Mouse (Mus musculus) left cerebral cortex, adult 11 months (tissue): ENCODE measurements around the gene Pom121l2.

Experiments
- DNase-seq: peaks from one replicate; pipeline ENCODE4 v3.0.0; 2022; ENCODE audit warnings: low spot score

Pom121l2 gene

DNA sequence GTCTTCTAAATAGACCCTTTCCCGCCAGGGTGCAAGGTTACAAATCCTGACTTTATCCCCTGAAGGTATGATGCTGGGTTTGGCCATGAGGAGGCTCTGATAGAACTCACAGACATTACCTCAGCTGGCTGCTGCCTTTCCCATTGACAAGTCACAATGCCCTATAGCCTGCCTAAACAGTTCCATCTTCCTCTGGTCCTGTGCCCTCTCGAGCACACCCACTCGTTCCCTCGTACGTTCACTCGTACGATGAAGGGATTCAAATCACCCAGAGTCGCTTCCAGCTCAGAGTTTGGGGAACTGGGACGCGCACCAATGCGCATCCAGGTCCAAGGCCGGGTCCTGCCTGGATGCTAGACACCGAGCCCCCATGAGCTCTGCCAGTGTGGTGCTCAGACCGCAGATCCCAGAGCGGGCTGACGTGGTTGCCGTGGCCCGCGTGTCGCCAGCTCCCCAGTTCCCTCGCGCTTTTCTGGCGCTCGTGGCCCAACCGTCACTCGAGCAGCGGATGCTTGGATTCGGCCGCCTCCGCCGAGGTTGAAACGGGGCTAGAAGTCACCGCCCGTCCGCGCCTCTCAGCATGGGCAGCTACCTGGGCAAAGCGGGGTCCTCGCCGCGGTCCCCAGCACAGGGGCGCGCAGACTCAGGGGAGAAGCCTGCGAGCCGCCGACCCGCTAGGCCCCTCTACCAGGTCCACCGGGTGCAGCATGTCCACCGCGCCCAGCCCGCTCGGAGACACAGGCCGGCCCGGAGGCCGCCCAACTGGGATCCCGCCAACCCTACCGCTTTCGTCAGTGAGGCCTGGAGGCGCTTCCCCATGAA is at the start of gene Pom121l2:
Gene Pom121l2 (plus strand): TSS at position 214 of the 822 bp plus-strand sequence.
- DNase-seq = no peak

DNA sequence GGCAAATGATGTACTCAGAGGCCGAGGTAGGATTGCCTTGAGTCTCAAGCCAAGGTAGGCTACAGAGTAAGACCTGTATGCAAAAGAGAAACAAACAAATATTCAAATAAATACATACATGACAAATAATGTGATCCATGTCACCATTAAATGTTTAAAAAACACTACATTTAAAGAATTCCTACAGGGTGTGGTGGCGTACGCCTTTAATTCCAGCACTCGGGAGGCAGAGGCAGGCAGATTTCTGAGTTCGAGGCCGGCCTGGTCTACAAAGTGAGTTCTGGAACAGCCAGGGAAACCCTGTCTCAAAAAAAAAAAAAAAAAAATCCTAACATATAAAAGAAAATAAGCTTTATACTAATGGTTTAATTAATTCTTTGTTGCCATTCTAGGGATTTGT is 49.3 kb upstream of the Pom121l2 start:
- no peak for DNase-seq

DNA sequence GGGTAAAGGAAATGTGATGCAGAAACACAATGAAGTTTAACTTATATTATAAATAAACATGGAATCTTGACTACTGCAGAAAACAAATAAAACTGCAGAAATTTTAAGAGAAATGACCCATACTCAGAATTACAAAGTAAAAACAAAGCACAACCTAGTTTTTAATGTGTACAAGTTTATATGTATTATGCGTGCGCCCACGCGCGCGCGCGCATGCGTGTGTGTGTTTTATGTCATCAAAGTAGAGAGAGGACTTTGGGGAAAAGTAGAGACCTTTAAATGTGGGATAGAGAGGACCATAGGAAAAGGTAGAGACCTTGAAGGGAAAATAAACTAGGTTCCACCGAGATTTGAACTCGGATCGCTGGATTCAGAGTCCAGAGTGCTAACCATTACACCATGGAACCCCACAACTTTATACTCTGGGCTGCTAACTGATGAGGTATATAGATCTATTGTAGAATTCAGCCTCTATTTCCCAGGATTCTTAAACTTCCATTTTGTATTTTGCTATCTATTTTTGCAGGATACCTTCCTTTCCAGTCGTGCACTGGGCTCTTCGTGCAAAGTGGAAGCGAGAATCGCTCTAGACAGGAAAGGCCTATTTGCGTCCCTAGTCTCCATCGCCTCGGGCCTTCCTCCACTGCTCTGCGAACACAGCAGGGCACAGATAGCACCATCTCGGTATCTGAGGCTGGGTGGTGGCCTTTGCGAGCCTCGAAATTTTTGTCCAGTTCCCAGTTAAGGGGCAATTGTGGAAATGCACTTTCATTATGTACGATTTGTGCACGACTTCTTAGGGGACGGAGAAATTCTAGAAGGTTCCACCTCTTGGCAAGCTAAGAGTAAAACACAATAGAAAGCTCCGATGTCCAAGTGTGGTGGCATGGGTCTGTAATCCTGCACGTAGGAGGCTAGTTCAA is 47.1 kb upstream of the Pom121l2 start:
- DNase-seq = no peak

DNA sequence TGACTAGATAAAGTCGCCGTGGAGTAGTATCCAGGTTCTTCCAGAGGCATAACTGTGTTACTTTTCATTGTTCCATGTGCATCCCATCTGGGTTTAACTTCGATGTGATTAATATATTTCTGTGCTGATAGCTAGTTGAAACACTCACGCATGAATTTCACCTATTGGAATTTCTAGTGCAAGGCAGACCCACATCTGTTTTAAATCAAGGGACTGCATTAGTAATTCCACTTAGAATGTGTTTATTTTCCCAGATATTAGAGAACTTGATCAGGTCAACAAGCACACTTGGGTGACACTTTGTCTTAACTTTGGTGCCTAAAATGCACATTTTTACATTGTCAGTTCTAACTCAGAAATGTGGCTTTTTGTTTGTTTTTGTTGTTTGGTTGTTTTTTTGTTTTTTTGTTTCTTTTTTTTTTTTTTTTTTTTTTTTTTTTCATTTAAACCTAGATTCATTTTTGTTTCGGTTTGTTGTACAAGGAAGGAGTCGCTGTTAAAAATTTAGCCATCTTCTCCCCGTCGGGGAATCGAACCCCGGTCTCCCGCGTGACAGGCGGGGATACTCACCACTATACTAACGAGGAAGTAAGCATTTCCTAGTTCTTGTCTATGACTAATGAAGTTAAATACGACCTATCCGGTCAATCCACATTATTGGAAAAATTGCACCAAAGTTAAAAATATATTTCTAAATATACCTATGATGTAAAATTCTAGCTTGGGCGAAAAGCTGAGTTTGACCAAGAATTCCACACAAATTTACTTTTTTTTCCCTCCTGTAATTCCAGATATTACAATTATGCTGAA is 45.8 kb upstream of the Pom121l2 start:
- no peak for DNase-seq

DNA sequence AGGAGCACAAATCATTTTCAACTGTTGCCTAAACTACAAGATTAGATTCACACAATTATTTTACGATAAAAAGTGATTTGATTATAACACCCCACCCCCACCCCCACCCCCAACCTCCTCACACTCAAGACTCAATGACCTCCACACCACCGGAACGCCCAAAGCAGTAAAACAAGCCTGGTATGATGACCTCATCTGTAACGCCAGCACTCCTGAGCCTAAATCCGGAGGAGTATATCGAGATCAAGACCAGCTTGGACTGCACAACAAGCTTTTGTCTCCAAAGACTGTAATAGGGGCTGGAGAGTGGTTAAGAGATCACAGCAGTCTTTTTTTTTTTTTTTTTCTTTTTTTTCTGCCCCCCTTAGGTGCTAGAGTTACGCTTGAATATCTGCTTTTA is 45.2 kb upstream of the Pom121l2 start:
- DNase-seq = no peak

DNA sequence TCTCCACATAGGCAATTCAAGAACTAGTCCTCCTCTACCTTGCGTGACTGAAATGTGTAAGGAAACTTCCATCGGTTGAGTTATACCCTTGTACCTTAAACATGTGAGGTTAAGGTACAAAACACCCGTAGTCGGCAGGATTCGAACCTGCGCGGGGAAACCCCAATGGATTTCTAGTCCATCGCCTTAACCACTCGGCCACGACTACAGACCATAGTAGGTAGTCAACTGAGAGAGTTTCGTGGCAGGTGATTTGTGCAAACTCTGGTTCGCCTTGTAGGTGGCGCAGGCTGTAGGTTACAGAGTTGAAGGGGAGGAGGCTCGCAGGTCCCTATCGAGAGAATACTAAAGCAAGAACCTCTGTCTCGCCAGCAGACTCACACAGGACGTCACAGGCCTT is 44.0 kb upstream of the Pom121l2 start:
- DNase-seq = no peak

DNA sequence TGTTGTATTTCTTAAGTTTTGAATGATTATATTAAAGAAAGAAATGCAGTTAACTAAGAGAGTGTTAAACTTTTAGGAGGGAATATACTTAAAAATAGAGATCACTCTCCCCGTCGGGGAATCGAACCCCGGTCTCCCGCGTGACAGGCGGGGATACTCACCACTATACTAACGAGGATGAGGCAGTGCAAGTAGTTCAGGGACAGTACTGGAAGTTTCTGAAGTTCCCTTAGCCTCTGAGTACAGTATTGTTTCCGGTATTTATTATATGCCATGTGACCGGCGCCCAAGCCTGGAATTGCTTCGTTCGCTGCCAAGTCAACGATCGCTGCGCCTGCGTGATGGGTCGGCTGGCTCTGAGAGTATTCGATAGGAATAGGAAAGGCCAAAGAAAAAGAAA is 40.8 kb upstream of the Pom121l2 start:
- peak; percentile 81 for DNase-seq

DNA sequence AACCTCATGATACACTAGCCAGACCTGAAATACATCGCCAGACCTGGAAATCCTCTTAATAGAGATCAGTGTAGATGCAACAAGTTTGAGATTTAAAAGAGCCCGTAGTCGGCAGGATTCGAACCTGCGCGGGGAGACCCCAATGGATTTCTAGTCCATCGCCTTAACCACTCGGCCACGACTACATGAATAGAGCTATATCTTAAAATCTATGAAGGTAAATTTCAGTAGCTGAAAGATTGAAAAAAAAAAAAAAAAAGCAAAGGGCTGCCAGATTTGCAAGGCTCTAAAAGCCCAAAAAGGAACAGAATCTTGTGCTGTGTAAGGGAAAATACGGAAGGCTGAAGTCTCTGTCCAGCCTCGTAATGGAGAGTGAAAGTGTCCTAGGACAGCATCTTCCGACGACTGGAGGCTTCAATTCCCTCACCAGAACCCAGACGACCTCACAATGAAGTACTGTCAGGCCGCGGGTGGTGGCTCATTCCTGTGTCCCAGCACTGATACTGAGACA is 40.1 kb upstream of the Pom121l2 start:
- peak; percentile 75 for DNase-seq

DNA sequence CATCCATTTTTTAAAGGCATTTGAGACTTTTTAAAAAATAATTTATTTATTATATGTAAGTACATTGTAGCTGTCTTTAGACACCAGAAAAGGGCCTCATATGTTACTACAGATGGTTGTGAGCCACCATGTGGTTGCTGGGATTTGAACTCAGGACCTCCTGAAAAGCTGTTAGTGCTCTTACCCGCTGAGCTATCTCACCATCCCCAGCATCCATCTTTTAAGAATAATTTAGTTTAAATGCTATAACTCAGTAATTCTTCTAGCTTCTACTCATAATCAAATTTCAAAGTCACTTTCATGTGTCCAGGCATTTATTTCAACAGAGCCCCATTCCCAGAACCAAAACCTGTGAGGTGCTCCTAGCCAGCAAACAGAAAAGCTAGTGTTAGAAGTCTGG is 37.4 kb upstream of the Pom121l2 start:
- DNase-seq = no peak

DNA sequence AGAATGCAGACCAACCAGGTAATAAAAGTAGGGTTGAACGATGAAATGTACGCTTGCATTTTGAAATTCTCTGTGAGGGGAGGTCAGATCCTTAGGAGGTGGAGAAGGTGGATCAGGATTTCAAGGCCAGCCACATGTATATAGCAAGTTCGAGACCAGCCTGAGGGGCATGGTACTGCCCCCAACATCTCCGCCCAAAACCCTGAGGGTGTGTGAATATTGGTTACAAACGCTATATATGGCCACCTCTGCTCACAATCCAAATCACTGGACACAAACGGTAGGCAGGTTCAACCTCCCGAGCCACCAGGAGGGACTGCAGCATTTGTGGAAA is 36.4 kb upstream of the Pom121l2 start:
- no peak for DNase-seq

DNA sequence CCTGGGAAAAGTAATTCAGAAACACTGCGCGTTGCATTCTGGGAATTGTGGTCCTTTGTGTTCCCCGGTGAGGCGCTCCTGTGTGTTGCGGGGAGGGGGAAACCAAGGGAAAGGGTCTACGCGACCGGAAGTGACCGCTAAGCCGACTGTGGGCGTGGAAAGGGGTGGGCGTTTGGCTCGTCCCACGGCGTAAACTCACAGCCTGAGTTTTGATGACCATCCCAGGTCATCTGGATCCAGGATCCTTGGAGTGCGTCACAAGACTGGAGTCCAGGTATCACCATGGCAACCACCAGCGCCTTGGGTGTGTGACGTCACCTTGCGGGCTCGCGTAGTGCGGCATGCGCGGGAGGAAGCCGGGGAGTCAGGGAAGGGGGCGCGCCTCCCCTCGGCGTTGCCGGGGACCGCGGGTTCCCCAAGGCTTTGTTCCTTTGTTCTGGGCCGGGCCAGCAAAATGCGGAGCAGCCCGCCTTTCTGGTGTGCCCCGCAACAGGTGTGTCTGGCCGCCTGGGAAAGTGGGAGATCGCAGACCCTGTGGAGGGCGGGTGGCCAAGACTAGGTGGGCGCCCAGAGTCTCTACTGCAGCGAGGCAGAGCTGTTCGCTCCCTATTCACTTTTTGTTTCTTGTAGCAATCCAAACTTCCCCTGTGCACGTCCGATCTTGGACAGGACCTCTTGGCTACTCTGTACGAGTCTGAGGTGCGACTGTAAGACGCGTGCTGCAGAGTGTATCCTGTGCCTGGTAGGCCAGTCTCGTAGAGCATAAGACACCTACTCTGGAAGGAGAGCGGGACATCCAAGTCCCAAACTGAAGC is 35.9 kb upstream of the Pom121l2 start, which contains the start of gene Zfp184:
Gene Zfp184 (plus strand): TSS at position 169 of the 815 bp plus-strand sequence.
- peak; percentile 85 for DNase-seq

DNA sequence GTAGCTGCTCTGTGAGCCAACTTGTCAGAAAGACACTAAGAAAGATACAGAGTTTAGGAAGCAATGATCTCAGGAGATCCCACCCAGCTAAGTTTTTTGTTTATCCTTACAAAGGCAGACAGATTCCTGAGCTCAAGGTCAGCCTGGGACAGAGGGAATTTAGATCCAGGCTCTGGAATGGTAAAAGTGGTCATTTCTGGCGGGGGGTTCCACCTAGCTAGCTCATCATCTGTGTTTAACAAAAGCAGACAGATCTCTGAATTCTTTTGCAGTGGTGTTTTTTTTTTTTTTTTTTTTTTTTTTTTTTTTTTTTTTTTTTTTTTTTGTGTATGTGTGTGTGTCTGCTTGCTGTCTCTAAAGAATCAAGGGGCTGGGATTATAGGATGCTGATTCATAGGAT is 11.7 kb upstream of the Pom121l2 start:
- no peak for DNase-seq

DNA sequence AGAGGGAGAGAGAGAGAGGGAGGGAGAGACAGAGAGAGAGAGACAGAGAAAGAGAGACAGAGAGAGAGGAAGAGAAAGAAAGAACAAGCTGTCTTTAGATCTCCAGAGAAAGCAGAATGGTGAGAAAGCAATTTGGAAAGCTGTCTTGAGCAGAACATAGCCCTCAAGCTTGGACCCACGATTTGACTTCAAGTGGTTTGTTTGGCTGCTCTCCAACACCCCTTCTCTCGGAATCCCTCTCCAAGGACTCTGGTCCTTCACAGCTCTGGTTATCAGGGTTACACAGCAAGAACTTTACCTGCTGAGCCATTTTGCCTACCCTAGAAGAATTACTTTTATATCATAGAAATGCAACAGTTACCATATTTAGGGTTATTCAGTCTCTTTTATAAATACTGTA is 11.2 kb upstream of the Pom121l2 start:
- DNase-seq = no peak

DNA sequence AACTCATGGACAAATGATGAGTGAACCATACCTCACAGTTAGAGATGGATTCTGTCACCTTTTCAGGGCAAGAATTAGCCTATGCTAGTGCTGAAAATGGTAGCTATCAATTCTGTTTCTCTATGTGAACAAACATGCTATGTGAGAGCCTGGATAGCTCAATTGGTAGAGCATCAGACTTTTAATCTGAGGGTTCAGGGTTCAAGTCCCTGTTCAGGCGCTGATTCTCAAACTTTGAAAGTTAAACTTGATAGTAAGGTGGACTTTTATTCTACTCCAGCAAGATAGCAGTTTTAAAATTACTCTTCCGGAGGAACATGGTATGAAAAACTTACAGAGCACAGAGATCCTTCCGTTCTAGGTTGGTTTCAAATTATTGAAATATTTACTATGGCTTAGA is 9.4 kb upstream of the Pom121l2 start:
- DNase-seq = no peak

DNA sequence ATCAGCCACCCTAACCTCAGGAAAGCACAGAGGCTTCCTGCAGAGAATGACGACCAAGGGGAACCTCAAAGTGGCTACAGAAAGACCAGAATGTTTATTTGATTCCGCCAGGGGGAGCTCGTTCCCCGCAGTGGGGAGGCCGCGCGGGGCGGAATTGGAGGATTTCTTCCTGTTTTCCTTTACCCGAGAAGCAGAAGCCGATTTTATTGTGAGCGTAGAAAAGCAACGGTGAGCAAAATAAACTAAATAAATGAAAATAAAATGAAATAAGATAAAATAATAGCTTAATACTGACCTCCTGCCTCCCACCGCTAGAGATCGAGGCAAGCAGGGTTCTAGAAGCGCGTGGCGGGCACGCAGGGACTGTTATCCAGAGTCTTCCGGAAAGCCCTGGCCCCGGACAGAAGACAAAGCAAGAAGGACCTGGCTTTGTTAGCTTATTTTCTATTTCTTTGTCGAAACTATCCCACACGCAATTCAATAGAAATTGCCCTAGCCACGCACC is 6.7 kb upstream of the Pom121l2 start:
- peak; percentile 55 for DNase-seq

DNA sequence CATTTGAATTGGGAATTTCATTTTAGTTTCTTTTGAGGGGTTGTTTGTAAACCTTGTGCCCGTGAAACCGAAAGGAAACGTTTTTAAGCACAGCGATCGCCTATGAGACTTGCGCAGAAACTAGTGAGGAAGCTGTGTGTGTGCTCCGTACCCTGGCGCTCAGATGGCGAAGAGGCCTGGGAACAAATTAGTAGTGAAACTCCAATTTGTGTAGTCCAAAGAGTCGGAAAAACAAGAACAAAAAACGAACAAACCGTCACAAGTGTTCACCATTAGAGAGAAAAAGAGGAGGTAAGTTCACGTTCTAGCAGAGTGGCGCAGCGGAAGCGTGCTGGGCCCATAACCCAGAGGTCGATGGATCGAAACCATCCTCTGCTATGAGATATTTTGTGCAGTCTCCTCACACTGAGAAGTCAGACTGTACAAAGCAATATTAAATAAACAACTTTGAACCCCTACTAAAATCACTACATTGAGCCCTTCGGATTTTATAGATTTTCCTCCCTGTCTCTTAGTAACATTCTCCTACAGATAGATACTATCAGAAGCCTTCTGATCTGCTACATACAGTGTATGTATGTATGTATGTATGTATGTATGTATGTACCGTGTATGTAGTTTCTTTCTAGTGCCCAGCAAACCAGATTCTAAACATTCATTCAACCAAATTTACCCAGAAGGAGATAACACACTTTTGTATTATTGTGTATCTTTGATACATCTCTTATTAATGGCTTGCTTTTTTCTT is 6.1 kb upstream of the Pom121l2 start:
- DNase-seq = peak; percentile 49

DNA sequence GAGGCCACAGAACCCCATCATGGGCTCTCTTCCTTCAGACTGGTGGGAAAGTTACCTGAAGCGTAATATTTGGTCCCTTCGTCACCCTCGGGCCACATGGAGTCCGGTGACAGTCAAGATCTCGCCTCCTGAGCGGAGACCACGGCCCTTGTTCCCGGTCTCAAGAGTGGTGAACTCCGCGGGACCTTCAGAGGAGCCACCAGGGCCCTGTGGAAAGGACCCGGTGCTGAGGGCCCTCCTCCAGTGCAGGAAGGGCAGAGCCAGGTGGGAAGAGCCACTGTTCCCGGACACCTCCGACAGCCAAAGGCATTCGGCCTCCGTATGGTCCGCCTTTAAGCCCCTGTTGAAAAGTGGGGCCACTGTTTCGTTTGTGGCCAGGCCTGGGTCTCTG is 804 bp downstream of the Pom121l2 start:
- DNase-seq = no peak

DNA sequence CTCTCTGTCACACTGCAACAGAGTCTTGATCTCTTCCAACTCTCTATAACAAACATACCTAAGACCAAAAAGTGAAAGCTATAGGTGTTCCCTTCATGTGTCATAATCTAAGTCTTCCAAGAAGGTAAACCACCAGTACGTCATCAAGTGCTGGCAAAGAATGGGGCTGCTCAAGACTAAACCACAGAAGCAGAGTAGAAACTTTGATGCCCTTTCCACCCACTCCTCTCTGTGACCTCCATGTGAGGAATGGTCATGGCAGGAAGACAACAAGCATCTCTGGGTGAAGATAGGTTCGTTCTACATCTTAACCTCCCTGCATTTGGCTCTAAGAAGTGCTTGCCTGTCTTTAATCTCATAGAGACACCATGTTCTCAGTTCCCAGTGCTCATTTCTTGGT is 3.5 kb downstream of the Pom121l2 start:
- no peak for DNase-seq

DNA sequence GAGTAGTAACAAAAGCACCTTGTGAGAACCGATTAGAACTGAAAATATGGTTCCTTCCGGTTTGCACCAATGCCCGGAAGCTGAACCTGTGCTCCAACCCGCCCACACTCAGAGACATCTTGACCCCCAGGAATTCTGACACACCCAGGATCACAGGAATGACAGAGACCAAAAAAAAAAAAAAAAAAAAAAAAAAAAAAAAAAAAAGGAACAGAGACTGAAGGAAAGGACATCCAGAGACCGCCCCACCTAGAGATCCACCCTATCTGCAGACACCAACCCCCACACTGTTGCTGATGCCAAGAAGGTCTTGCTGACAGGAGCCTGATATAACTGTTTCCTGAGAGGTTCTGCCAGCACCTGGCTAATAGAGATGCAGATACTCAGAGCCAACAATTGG is 11.6 kb downstream of the Pom121l2 start:
- no peak for DNase-seq
